8 mouse cellular contexts compared by ENCODE assay signal in genomic region chr15:27850904-27851303, GRCm38 (mm10).
DNase-seq lines count a peak whose midpoint lies in the region; ATAC-seq and TF ChIP-seq lines count a peak whose summit lies in the region.

No protein-coding gene starts in this region.

- peak; percentile 32 for DNase-seq in cerebellum, adult 11 months
- DNase-seq in cerebellum, adult 8-10 months, result no peak
- peak; percentile 24 for DNase-seq in neural tube, embryonic 10.5 days (ENCODE audit: extremely low spot score, low spot score)
- DNase-seq in cerebellum, adult 2 months, result peak; percentile 34 to 49
- no peak for DNase-seq in natural killer cell, adult 2 months (ENCODE audit: low spot score in 2 of 2)

- no peak overlapping the region for H3K4me2 ChIP-seq in neural tube, embryonic 15.5 days
- no peak overlapping the region for H3K4me2 ChIP-seq in intestine, postnatal 0 days (replicated peaks; ENCODE audit: low read depth)
- no peak overlapping the region for H3K4me2 ChIP-seq in midbrain, embryonic 13.5 days (replicated peaks)

- H3K27me3 ChIP-seq in neural tube, embryonic 15.5 days (replicated peaks), result no peaks in the 10 kb centered on the region
- H3K27me3 ChIP-seq in cerebellum, adult 2 months (ENCODE audit: control insufficient read depth, insufficient read depth, low read length), result no peaks in the 10 kb centered on the region
- H3K27me3 ChIP-seq in intestine, postnatal 0 days (replicated peaks; ENCODE audit: control insufficient read depth, insufficient read depth, low read length), result no peaks in the 10 kb centered on the region
- H3K27me3 ChIP-seq in midbrain, embryonic 13.5 days, result no peaks in the 10 kb centered on the region

- ATAC-seq in neural tube, embryonic 15.5 days (ENCODE audit: low FRiP score), result no peak
- ATAC-seq in intestine, postnatal 0 days, result 0 out of 2 replicates have a peak, but pooled peaks have one; percentile 10
- peak; percentile 28; the same call in 1 of the 2 replicates for ATAC-seq in midbrain, embryonic 13.5 days

- no peak overlapping the region for H3K4me3 ChIP-seq in neural tube, embryonic 15.5 days (replicated peaks)
- no peak overlapping the region for H3K4me3 ChIP-seq in cerebellum, adult 2 months (replicated peaks; ENCODE audit: insufficient read depth, low read depth, low read length)
- H3K4me3 ChIP-seq in intestine, postnatal 0 days (ENCODE audit: low read depth, low read length), result no peak overlapping the region
- no peak overlapping the region for H3K4me3 ChIP-seq in midbrain, embryonic 13.5 days (replicated peaks)

- no peak overlapping the region for H3K9ac ChIP-seq in neural tube, embryonic 15.5 days (replicated peaks)
- H3K9ac ChIP-seq in intestine, postnatal 0 days (ENCODE audit: low read depth, low read length), result no peak overlapping the region
- no peak overlapping the region for H3K9ac ChIP-seq in midbrain, embryonic 13.5 days (replicated peaks)

- H3K27ac ChIP-seq in neural tube, embryonic 15.5 days (replicated peaks), result no peak overlapping the region
- no peak overlapping the region for H3K27ac ChIP-seq in cerebellum, adult 2 months (ENCODE audit: insufficient read depth, low read length)
- no peak overlapping the region for H3K27ac ChIP-seq in intestine, postnatal 0 days (ENCODE audit: low read depth, low read length)
- no peak overlapping the region for H3K27ac ChIP-seq in midbrain, embryonic 13.5 days

- 90% methylated on average over 14 of the region's 14 CpGs for WGBS in neural tube, embryonic 15.5 days
- WGBS in cerebellum, adult 2 months, result 68% methylated on average over 14 of the region's 14 CpGs
- WGBS in intestine, postnatal 0 days, result 87% methylated on average over 14 of the region's 14 CpGs
- WGBS in midbrain, embryonic 13.5 days, result 88% methylated on average over 14 of the region's 14 CpGs

- H3K4me1 ChIP-seq in neural tube, embryonic 15.5 days, result 0 out of 2 replicates have a peak, but pooled peaks cover 2% of the 10 kb centered on the region
- no peaks in the 10 kb centered on the region for H3K4me1 ChIP-seq in cerebellum, adult 2 months (ENCODE audit: control insufficient read depth, insufficient read depth, low read length)
- H3K4me1 ChIP-seq in intestine, postnatal 0 days (replicated peaks; ENCODE audit: control insufficient read depth, insufficient read depth, low read length), result no peaks in the 10 kb centered on the region
- no peaks in the 10 kb centered on the region for H3K4me1 ChIP-seq in midbrain, embryonic 13.5 days (replicated peaks)

- peak; percentile 63 for TF ChIP-seq CTCF in cerebellum, adult 2 months (IDR thresholded peaks at IDR 0.05; ENCODE audit: borderline replicate concordance, insufficient read depth, low read depth, low read length)
- TF ChIP-seq CTCF in intestine, postnatal 0 days (IDR thresholded peaks at IDR 0.05; ENCODE audit: low read depth), result peak; percentile 76

- peaks cover 78% of the 10 kb centered on the region for H3K36me3 ChIP-seq in neural tube, embryonic 15.5 days
- peaks cover 74% of the 10 kb centered on the region for H3K36me3 ChIP-seq in intestine, postnatal 0 days (ENCODE audit: control insufficient read depth, insufficient read depth)
- H3K36me3 ChIP-seq in midbrain, embryonic 13.5 days, result peaks cover 89% of the 10 kb centered on the region

- no peaks in the 10 kb centered on the region for H3K9me3 ChIP-seq in neural tube, embryonic 15.5 days (replicated peaks)
- H3K9me3 ChIP-seq in intestine, postnatal 0 days (ENCODE audit: control insufficient read depth), result no peaks in the 10 kb centered on the region
- H3K9me3 ChIP-seq in midbrain, embryonic 13.5 days, result no peaks in the 10 kb centered on the region

- TF ChIP-seq POLR2A in cerebellum, adult 2 months (IDR thresholded peaks at IDR 0.05; ENCODE audit: borderline replicate concordance, insufficient read depth, low read length), result no peak

Comparison
In these comparisons a context has a peak if more than half of its experiments do, and no peak if none do; other contexts are left out.
1. DNase-seq: peak in cerebellum, adult 11 months (single experiment), neural tube, embryonic 10.5 days (single experiment) and cerebellum, adult 2 months (2 of 2); none in cerebellum, adult 8-10 months (single experiment) and natural killer cell, adult 2 months (0 of 2).